Mouse (Mus musculus) CD8-positive naive resting alpha-beta T cell, adult 2 months (primary cell): ENCODE measurements around the gene Nckap5.

Source experiments
- DNase-seq, 2 experiments: peaks; one replicate each; pipeline ENCODE4 v3.0.0; 2022; ENCODE audit warnings: low read depth in 2 of 2, low spot score in 2 of 2

Nckap5 gene

GRCm38 (mm10) chr1:126391204-126391603 is 439.4 kb downstream of the Nckap5 start:
- no peak for DNase-seq

- DNase-seq = no peak
Measured at GRCm38 (mm10) chr1:126377339-126377980, 453.1 kb downstream of the Nckap5 start.

- no peak for DNase-seq
Measured at GRCm38 (mm10) chr1:126366736-126367135, 463.9 kb downstream of the Nckap5 start.

- DNase-seq = no peak
Measured at GRCm38 (mm10) chr1:126364556-126364955, 466.0 kb downstream of the Nckap5 start.

- no peak for DNase-seq
Measured at GRCm38 (mm10) chr1:126360531-126361220, 469.9 kb downstream of the Nckap5 start.

- DNase-seq = no peak
Measured at GRCm38 (mm10) chr1:126360111-126360510, 470.5 kb downstream of the Nckap5 start.

- DNase-seq = no peak
Measured at GRCm38 (mm10) chr1:126341806-126342205, 488.8 kb downstream of the Nckap5 start.

GRCm38 (mm10) chr1:126339250-126339649 is 491.3 kb downstream of the Nckap5 start:
- DNase-seq = no peak

- no peak for DNase-seq
Measured at GRCm38 (mm10) chr1:126334202-126334601, 496.4 kb downstream of the Nckap5 start.

- no peak for DNase-seq
Measured at GRCm38 (mm10) chr1:126332026-126332425, 498.6 kb downstream of the Nckap5 start.

- no peak for DNase-seq
Measured at GRCm38 (mm10) chr1:126320696-126321095, 509.9 kb downstream of the Nckap5 start.

- no peak for DNase-seq
Measured at GRCm38 (mm10) chr1:126317874-126318607, 512.6 kb downstream of the Nckap5 start.

GRCm38 (mm10) chr1:126317345-126317744 is 513.3 kb downstream of the Nckap5 start:
- DNase-seq = no peak

GRCm38 (mm10) chr1:126316866-126317265 is 513.7 kb downstream of the Nckap5 start:
- DNase-seq = no peak

- no peak for DNase-seq
Measured at GRCm38 (mm10) chr1:126301129-126301528, 529.5 kb downstream of the Nckap5 start.

- DNase-seq = no peak
Measured at GRCm38 (mm10) chr1:126264931-126265330, 565.7 kb downstream of the Nckap5 start.

GRCm38 (mm10) chr1:126254364-126254763 is 576.2 kb downstream of the Nckap5 start:
- no peak for DNase-seq

GRCm38 (mm10) chr1:126253934-126254333 is 576.7 kb downstream of the Nckap5 start:
- no peak for DNase-seq

- DNase-seq = no peak
Measured at GRCm38 (mm10) chr1:126233196-126233595, 597.4 kb downstream of the Nckap5 start.

GRCm38 (mm10) chr1:126231199-126231598 is 599.4 kb downstream of the Nckap5 start:
- no peak for DNase-seq

- DNase-seq = no peak
Measured at GRCm38 (mm10) chr1:126210212-126210611, 620.4 kb downstream of the Nckap5 start.

- no peak for DNase-seq
Measured at GRCm38 (mm10) chr1:126209743-126210142, 620.9 kb downstream of the Nckap5 start.
